Comparison of ENCODE assay signal across 8 mouse cellular contexts in genomic region chr5:76950343-76951105, GRCm38 (mm10). TPM values are rescaled to one million over a fixed set of nuclear protein-coding genes. Genes with fewer than 3 reads are reported as not detected.
A peak's percentile ranks its signal among the peaks of the same experiment; 100 is the strongest.
DNase-seq lines count a peak whose midpoint lies in the region; ATAC-seq and TF ChIP-seq lines count a peak whose summit lies in the region.

No protein-coding gene starts in this region.

- ATAC-seq in activated CD4-positive, CD25-positive, alpha-beta regulatory T cell, adult 4 months: peak; percentile 41
- ATAC-seq in forebrain, embryonic 14.5 days: no peak
- ATAC-seq in liver, embryonic 14.5 days (ENCODE audit: insufficient read depth): peak; percentile 1; the same call in 1 of the 2 replicates

- DNase-seq in layer of hippocampus, adult 11-12 months (ENCODE audit: low spot score): peak; percentile 15
- no peak for DNase-seq in layer of hippocampus, adult 8-10 months (ENCODE audit: low spot score in 2 of 2)
- peak; percentile 5 for DNase-seq in forebrain, embryonic 14.5 days (ENCODE audit: low spot score)
- DNase-seq in liver, embryonic 14.5 days (ENCODE audit: low read depth in 3 of 3, low spot score in 3 of 3): no peak
- DNase-seq in layer of hippocampus, postnatal 36 days: no peak
- DNase-seq in urinary bladder, postnatal 25 days (ENCODE audit: low spot score): no peak

- H3K36me3 ChIP-seq in forebrain, embryonic 14.5 days (ENCODE audit: control insufficient read depth, insufficient read depth, low read length): 0 out of 2 replicates have a peak, but pooled peaks cover 9% of the 10 kb centered on the region
- peaks cover 28% of the 10 kb centered on the region for H3K36me3 ChIP-seq in liver, embryonic 14.5 days (replicated peaks; ENCODE audit: control insufficient read depth, insufficient read depth, low read depth)
- no peaks in the 10 kb centered on the region for H3K36me3 ChIP-seq in small intestine, adult 2 months (ENCODE audit: control insufficient read depth, insufficient read depth, low read length)

- no peak for TF ChIP-seq EP300 in liver, embryonic 14.5 days (IDR thresholded peaks at IDR 0.05; ENCODE audit: low read depth)

- H3K9ac ChIP-seq in forebrain, embryonic 14.5 days (ENCODE audit: low read length): peak overlapping the region; percentile 61
- peak overlapping the region; percentile 73 for H3K9ac ChIP-seq in liver, embryonic 14.5 days (replicated peaks)

- WGBS in forebrain, embryonic 14.5 days: 1% methylated on average over 24 of the region's 24 CpGs
- WGBS in liver, embryonic 14.5 days (ENCODE audit: insufficient replicate concordance): under 1% methylated on average over 24 of the region's 24 CpGs
- under 1% methylated on average over 24 of the region's 24 CpGs for WGBS in small intestine, adult 2 months

- peak overlapping the region; percentile 88 for H3K4me2 ChIP-seq in forebrain, embryonic 14.5 days (ENCODE audit: low read length)
- peak overlapping the region; percentile 91 for H3K4me2 ChIP-seq in liver, embryonic 14.5 days (ENCODE audit: low read depth)

- H3K27ac ChIP-seq in forebrain, embryonic 14.5 days (ENCODE audit: low read depth, low read length): peak overlapping the region; percentile 75
- H3K27ac ChIP-seq in liver, embryonic 14.5 days: peak overlapping the region; percentile 38
- H3K27ac ChIP-seq in small intestine, adult 2 months (ENCODE audit: insufficient read depth, low read depth, low read length): peak overlapping the region; percentile 48

- H3K4me1 ChIP-seq in forebrain, embryonic 14.5 days (ENCODE audit: control insufficient read depth, insufficient read depth, low read length): peaks cover 19% of the 10 kb centered on the region; the same call in 1 of the 2 replicates
- H3K4me1 ChIP-seq in liver, embryonic 14.5 days (replicated peaks; ENCODE audit: control insufficient read depth in 2 of 2, insufficient read depth in 2 of 2, low read length in 1 of 2): peaks cover 14 to 30% of the 10 kb centered on the region in 2 experiments
- peaks cover 10% of the 10 kb centered on the region; the same call in 1 of the 2 replicates for H3K4me1 ChIP-seq in small intestine, adult 2 months (ENCODE audit: control insufficient read depth, insufficient read depth, insufficient read length, low read length)

- no peak; the same call in 1 of the 2 replicates for TF ChIP-seq POLR2A in small intestine, adult 2 months (IDR thresholded peaks at IDR 0.05; ENCODE audit: low read depth, low read length)

- peak overlapping the region; percentile 57 for H3K4me3 ChIP-seq in forebrain, embryonic 14.5 days (ENCODE audit: low read depth, low read length)
- H3K4me3 ChIP-seq in liver, embryonic 14.5 days (ENCODE audit: insufficient read depth in 1 of 2, low read depth in 2 of 2, low read length in 2 of 2): peak overlapping the region; percentile 65 to 88
- peak overlapping the region; percentile 73 for H3K4me3 ChIP-seq in small intestine, adult 2 months (ENCODE audit: low read depth, low read length)

- no peak for TF ChIP-seq CTCF in liver, embryonic 14.5 days (IDR thresholded peaks at IDR 0.05; ENCODE audit: low read depth)
- TF ChIP-seq CTCF in small intestine, adult 2 months (IDR thresholded peaks at IDR 0.05; ENCODE audit: extremely low read depth, insufficient read length, insufficient replicate concordance, low read depth, low read length): no peak

- H3K9me3 ChIP-seq in forebrain, embryonic 14.5 days (replicated peaks; ENCODE audit: control insufficient read depth, low read length): no peaks in the 10 kb centered on the region
- H3K9me3 ChIP-seq in liver, embryonic 14.5 days (ENCODE audit: control insufficient read depth, low read length): no peaks in the 10 kb centered on the region

- H3K27me3 ChIP-seq in forebrain, embryonic 14.5 days (replicated peaks; ENCODE audit: control insufficient read depth, insufficient read depth, low read length): no peaks in the 10 kb centered on the region
- no peaks in the 10 kb centered on the region for H3K27me3 ChIP-seq in liver, embryonic 14.5 days (ENCODE audit: control insufficient read depth, insufficient read depth, low read length)
- H3K27me3 ChIP-seq in small intestine, adult 2 months (ENCODE audit: control insufficient read depth, insufficient read depth, low read length): no peaks in the 10 kb centered on the region

RNA-seq across cellular contexts. Expression of gene Paics, which starts 0.6 kb away (rescaled TPM):
- total RNA-seq in layer of hippocampus, adult 8-10 months (2022): 100 to 1,000 TPM in 1 of 4 experiments, 10 to 100 TPM in 3; 92.1 to 101 (median 97.4) TPM
- polyA plus RNA-seq in activated CD4-positive, CD25-positive, alpha-beta regulatory T cell, adult 4 months (2017; shearing (Covaris generic)): 100 to 1,000 TPM; 185 to 199 TPM
- polyA plus RNA-seq in forebrain, embryonic 14.5 days (2014; fragmentation: Nextera tagmentation; extraction: Ambion mirVana): 260 and 276 TPM in 2 replicates
- polyA plus RNA-seq in liver, embryonic 14.5 days (2012; rRNA removed): 51.6 and 78.7 TPM in 2 replicates
- 172 and 185 TPM in 2 replicates for polyA plus RNA-seq in liver, embryonic 14.5 days (2014; fragmentation: Nextera tagmentation; extraction: Ambion mirVana)
- polyA plus RNA-seq in small intestine, adult 2 months (2012; rRNA removed): 5.9 and 6.1 TPM in 2 replicates
- total RNA-seq in layer of hippocampus, postnatal 36 days (2021): 10 to 100 TPM; 84.2 to 92.1 TPM

RNA-seq across cellular contexts. Expression of gene Ppat, which starts 0.9 kb away (rescaled TPM):
- 10 to 100 TPM; 14.9 to 16.8 (median 16.1) TPM for total RNA-seq in layer of hippocampus, adult 8-10 months (2022)
- 10 to 100 TPM; 27.9 to 35.6 TPM for polyA plus RNA-seq in activated CD4-positive, CD25-positive, alpha-beta regulatory T cell, adult 4 months (2017; shearing (Covaris generic))
- 16.3 and 19.5 TPM in 2 replicates for polyA plus RNA-seq in forebrain, embryonic 14.5 days (2014; fragmentation: Nextera tagmentation; extraction: Ambion mirVana)
- polyA plus RNA-seq in liver, embryonic 14.5 days (2012; rRNA removed): 9.7 and 15.3 TPM in 2 replicates
- 29.2 and 32.6 TPM in 2 replicates for polyA plus RNA-seq in liver, embryonic 14.5 days (2014; fragmentation: Nextera tagmentation; extraction: Ambion mirVana)
- polyA plus RNA-seq in small intestine, adult 2 months (2012; rRNA removed): 1.2 TPM in 2 replicates
- 10 to 100 TPM; 16.3 to 16.5 TPM for total RNA-seq in layer of hippocampus, postnatal 36 days (2021)

RNA-seq across cellular contexts. Expression of gene Srp72, which starts 24.0 kb away (rescaled TPM):
- total RNA-seq in layer of hippocampus, adult 8-10 months (2022): 100 to 1,000 TPM; 101 to 116 (median 107) TPM
- polyA plus RNA-seq in activated CD4-positive, CD25-positive, alpha-beta regulatory T cell, adult 4 months (2017; shearing (Covaris generic)): 100 to 1,000 TPM; 123 to 144 TPM
- 85.2 and 92.3 TPM in 2 replicates for polyA plus RNA-seq in forebrain, embryonic 14.5 days (2014; fragmentation: Nextera tagmentation; extraction: Ambion mirVana)
- 23.7 and 32.3 TPM in 2 replicates for polyA plus RNA-seq in liver, embryonic 14.5 days (2012; rRNA removed)
- 44.8 and 45.5 TPM in 2 replicates for polyA plus RNA-seq in liver, embryonic 14.5 days (2014; fragmentation: Nextera tagmentation; extraction: Ambion mirVana)
- polyA plus RNA-seq in small intestine, adult 2 months (2012; rRNA removed): 3.9 and 5.8 TPM in 2 replicates
- total RNA-seq in layer of hippocampus, postnatal 36 days (2021): 100 to 1,000 TPM in 1 of 2 experiments, 10 to 100 TPM in 1; 99.8 to 101 TPM

RNA-seq across cellular contexts. Expression of gene Aasdh, which starts 45.2 kb away (rescaled TPM):
- total RNA-seq in layer of hippocampus, adult 8-10 months (2022): 10 to 100 TPM; 27.3 to 35.6 (median 30.3) TPM
- polyA plus RNA-seq in activated CD4-positive, CD25-positive, alpha-beta regulatory T cell, adult 4 months (2017; shearing (Covaris generic)): 10 to 100 TPM in 1 of 2 experiments, 1 to 10 TPM in 1; 9.3 to 16.3 TPM
- 18.2 and 18.4 TPM in 2 replicates for polyA plus RNA-seq in forebrain, embryonic 14.5 days (2014; fragmentation: Nextera tagmentation; extraction: Ambion mirVana)
- polyA plus RNA-seq in liver, embryonic 14.5 days (2012; rRNA removed): 4.4 and 6.7 TPM in 2 replicates
- polyA plus RNA-seq in liver, embryonic 14.5 days (2014; fragmentation: Nextera tagmentation; extraction: Ambion mirVana): 5.2 and 5.3 TPM in 2 replicates
- 1.2 and 2.2 TPM in 2 replicates for polyA plus RNA-seq in small intestine, adult 2 months (2012; rRNA removed)
- total RNA-seq in layer of hippocampus, postnatal 36 days (2021): 10 to 100 TPM; 23.1 to 27.3 TPM

RNA-seq across cellular contexts. Expression of gene Arl9, which starts 53.3 kb away (rescaled TPM):
- under 1 TPM in 1 of 4 experiments, not detected in 3; 0.80 TPM for total RNA-seq in layer of hippocampus, adult 8-10 months (2022)
- not detected for polyA plus RNA-seq in activated CD4-positive, CD25-positive, alpha-beta regulatory T cell, adult 4 months (2017; shearing (Covaris generic))
- polyA plus RNA-seq in forebrain, embryonic 14.5 days (2014; fragmentation: Nextera tagmentation; extraction: Ambion mirVana): not detected in 2 replicates
- 0.38 and 0.40 TPM in 2 replicates for polyA plus RNA-seq in liver, embryonic 14.5 days (2012; rRNA removed)
- not detected in 2 replicates for polyA plus RNA-seq in liver, embryonic 14.5 days (2014; fragmentation: Nextera tagmentation; extraction: Ambion mirVana)
- polyA plus RNA-seq in small intestine, adult 2 months (2012; rRNA removed): not detected in 2 replicates
- total RNA-seq in layer of hippocampus, postnatal 36 days (2021): not detected

Comparison
In these comparisons a context has a peak if more than half of its experiments do, and no peak if none do; other contexts are left out.
1. DNase-seq: peak in layer of hippocampus, adult 11-12 months (single experiment) and forebrain, embryonic 14.5 days (single experiment); none in layer of hippocampus, adult 8-10 months (0 of 2), liver, embryonic 14.5 days (0 of 3), layer of hippocampus, postnatal 36 days (0 of 2) and urinary bladder, postnatal 25 days (single experiment).
2. Peak in every context shown above with its lines, with median percentiles within 50 percentile points of each other: H3K27ac ChIP-seq and H3K4me3 ChIP-seq.